Mouse (Mus musculus): ENCODE measurements around the gene Mag.
"Not testable (repeated sequence)": the region's sequence is repeated elsewhere in the genome, so short reads cannot be mapped to it uniquely, and the experiment has no call there.

The Mag gene

DNA sequence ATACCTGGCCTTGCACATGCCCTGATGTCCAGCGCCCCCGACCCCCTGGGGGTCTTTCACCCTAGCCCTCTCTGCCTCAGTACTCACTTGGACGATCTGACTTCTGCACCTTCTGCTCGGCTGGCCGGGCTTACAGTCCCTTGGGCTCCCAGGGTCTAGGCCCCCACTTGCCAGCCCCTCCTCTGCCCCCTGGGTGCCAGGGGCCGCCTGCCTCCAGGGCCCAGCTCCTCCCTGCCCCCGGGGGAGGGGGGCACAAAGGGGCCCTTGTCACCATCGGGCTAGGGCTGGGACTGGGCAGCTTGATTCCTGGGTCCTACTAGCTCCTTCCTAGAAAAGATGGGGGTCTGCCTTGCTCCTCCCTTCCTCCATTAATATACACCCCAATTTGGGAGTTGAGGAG is at the start of gene Mag:
Gene Mag (minus strand): TSS at position 142 of the 400 bp plus-strand sequence.
- no peak for DNase-seq (ENCODE audit: extremely low read depth, low read depth, low spot score)

DNA sequence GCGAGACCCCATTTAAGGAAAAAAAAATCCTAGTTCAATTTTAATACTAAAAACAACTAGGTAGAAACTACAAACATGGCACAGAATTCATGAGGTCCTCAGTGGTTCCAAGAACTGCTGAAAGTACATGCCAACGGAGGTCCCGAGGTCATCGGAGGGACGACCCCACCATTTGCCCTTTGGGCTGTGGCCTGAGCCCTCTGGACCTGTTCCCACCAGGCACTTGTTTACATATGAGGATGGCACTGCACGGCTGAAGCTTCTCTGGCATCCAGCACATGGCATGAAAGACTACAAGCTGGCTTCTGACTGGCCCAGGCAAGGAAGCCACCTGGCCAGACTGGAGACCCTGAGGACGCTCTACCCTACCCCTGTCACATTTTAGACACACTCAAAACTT is 49.7 kb upstream of the Mag start:
- DNase-seq (ENCODE audit: extremely low read depth, low read depth, low spot score), result no peak

DNA sequence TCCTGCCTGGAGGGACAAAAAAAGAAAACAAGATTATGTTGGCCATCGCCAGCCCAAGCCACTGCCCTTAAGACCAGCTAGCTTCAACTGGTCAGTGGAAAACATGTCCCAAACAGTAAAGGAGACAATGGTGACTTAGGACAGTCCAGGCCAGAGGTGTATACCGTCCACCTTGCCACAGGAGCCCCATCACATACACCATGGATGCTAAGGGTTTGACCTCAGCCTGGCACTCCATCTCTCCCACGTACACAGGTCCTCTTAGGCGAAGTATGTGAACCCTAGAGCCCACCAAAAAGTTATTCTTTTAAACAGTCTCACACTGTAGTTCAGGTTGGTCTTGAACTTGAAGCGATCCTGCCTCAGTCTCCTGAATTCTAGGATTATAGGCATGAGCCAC is 48.2 kb upstream of the Mag start:
- DNase-seq (ENCODE audit: extremely low read depth, low read depth, low spot score), result no peak

DNA sequence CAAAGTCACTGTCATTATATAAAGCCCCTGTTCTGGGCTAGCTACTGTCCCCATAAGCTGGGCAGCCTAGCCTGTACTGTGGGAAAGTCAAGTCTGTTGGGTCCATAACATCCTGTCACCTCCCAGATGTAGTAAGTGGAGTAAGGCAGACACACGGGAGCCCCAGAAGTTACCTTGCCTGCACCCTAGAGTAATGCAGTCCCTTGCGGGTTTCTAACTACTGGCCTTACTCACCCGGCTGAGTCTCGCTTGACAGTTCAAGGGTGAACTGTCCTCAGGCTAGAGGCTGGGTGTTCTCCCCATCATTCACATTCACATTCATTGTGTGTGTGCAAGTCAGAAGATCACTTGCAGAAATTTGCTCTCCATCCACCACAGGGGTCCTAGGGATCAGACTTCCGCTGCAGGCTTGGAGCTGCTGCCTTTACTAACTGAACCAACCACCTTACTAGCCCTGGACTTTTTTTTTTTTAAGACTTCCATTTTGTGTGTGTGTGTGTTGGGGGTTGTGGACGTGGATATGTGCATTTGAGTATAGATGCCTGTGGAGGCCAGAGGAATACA is 45.2 kb upstream of the Mag start:
- no peak for DNase-seq (ENCODE audit: extremely low read depth, low read depth, low spot score)

DNA sequence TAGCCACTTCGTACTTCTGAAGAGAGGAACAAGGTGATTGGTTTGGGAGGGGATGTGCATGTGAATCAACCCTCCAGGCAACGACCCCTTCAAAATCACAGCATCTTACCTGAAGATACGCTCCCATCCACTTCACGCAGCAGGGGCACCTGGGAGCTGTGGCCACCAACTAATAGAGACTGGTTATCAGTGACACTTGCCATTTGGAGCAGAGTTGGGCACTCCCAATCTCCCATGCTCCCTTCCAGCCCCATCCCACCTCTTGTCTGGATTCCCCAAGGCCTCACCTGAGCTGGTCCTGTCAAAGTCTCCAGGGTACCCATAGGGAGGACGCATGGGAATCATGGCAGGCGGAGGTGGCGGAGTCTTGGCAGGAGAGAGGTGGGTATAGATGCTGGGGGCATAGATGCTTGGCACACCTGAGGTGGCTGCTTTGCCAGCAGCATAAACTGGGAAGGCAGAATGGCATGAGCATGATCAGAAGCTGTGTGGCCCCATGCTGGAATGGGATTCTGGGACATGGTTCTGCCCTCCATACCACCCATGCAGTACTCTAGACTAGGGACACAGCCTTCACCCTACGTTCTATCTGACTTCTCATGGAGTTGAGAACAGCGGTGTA is 44.3 kb upstream of the Mag start:
- no peak for DNase-seq (ENCODE audit: extremely low read depth, low read depth, low spot score)

- DNase-seq (ENCODE audit: extremely low read depth, low read depth, low spot score), result no peak
Observed at GRCm38 (mm10) chr7:30958109-30958865, 43.6 kb upstream of the Mag start.

DNA sequence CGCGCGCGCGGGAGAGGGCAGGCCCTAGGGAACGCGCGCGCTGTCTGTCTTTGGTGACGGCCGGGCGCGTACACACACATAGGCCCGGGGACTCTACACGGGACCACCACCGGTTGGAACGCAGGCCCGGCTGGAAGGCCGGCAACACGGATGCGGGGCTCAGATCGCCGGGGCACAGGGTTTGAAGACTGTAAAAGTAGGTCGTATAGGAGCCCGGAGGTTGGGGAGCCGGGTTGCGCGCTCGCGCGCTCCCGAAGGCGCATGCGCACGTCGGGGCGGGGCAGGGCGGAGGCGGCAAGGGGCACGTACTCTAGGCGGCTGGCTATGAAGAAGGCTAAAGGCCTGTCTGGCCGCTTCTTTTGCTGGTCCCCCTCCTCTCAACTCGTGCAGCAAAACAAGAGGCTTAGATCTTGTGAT is 42.7 kb upstream of the Mag start:
- no peak for DNase-seq (ENCODE audit: extremely low read depth, low read depth, low spot score)

DNA sequence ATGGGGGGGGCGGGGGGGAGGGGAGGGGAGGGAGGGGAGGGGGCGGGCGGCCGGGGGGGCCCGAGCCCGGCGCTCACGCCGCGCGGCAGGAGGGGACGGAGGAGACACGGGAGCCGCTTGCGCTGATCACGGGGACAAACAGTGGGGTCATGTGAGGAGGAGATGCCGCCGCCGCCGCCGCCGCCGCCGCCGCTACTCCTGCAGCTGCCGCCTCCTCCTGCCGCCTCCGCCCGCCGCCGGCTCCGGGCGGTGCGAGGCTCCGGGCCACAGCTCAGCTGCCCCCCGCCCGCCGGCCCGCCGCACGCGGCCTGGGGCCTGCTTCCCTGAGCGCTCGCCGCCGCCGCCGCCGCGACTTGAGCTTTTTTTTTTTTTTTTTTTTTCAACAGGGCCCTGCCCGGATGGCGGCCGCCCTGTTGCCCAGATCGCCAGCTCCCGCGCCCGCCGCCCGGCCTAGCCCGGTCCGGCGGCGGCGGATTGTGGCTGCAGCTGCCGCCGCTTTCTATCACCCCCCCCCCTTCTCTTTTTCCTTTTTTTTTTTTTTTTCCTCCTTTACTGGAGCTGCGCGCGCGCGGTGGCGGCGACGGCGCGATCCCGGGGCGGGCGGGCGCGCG is 42.2 kb upstream of the Mag start, which contains the start of gene Usf2:
Gene Usf2 (minus strand): TSS at position 48 of the 611 bp plus-strand sequence.
- no peak for DNase-seq (ENCODE audit: extremely low read depth, low read depth, low spot score)

GRCm38 (mm10) chr7:30956357-30956751 is 41.7 kb upstream of the Mag start:
- DNase-seq (ENCODE audit: extremely low read depth, low read depth, low spot score), result no peak

- no peak for DNase-seq (ENCODE audit: extremely low read depth, low read depth, low spot score)
Observed at GRCm38 (mm10) chr7:30955584-30956356, 41.1 kb upstream of the Mag start.

- DNase-seq (ENCODE audit: extremely low read depth, low read depth, low spot score), result no peak
Observed at GRCm38 (mm10) chr7:30954971-30955520, 40.4 kb upstream of the Mag start.

DNA sequence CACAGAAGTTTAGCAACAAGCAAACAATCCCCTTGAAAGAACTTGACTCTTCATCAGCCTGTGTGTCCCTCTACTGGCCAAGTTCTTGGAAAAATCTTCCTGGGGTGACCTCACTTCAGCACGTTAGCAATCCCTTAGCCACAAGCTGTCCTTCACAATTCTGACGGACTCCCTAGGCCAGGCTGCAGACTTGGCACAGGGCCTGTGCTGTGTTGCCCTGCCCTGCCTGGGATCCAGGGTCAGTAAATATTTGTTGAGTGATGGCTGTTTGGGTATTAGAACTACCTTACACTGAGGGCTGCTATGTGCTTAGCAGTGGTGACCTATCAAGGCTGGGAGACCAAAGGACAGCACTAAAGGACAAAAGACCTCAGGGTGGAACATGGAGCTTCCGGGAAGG is 39.4 kb upstream of the Mag start:
- no peak for DNase-seq (ENCODE audit: extremely low read depth, low read depth, low spot score)

DNA sequence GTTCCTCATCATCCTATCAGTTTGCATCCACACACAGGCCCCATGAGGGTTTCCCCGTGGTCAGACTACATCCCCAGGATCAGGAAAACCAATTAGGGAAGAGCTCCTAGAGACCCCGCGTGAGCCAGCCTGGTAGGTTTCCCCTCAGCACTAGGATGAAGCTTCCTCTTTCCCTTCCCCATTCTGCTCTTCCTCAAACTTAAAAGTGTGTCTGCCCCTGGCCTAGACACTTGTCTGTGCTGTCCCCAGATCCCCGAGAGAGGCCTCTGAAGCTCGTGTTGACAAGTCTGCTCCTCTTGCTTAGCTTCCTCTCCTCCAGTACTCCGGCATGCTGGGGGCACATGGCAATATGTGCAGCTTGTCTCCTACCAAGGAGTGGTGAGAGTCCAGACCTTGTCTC is 38.8 kb upstream of the Mag start:
- DNase-seq (ENCODE audit: extremely low read depth, low read depth, low spot score), result no peak

DNA sequence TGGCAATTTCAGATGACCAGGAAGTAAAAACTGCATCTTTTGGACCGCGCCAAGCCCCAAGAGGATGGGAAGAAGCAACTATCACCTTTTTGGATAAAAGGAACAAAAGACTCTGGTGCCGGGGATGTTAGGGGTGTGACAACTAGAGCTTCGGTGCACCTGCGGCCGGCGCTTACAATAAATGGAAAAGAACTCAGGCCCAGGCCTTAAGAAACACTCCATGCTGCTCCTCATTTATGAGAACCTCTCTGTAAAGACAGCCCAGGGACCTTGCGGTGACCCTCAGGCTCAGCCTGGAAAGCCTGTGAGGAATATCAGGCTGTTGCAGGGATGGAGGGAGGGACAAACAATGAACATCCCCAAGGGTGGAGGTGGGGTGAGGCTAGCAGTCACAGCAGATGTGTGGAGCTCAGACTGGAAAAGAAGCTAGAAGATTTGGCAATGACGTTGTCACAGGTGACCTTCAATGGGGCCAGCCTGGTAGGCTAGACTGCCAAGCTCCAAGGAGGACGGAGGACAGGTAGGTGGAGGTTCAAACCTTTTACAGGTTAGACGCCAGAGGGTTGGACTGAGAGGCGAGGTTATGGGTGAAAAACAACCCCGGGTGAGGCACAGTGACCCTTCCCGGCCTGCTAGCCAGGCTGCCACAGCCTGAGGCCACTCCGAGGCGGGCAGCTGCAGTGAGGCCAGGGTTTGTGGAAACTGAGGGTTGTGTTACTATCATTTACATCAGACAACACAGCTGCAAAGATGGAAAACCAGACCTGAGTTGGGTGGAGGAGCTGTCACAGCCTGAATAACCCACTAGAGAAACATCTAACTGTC is 38.0 kb upstream of the Mag start:
- no peak for DNase-seq (ENCODE audit: extremely low read depth, low read depth, low spot score)

DNA sequence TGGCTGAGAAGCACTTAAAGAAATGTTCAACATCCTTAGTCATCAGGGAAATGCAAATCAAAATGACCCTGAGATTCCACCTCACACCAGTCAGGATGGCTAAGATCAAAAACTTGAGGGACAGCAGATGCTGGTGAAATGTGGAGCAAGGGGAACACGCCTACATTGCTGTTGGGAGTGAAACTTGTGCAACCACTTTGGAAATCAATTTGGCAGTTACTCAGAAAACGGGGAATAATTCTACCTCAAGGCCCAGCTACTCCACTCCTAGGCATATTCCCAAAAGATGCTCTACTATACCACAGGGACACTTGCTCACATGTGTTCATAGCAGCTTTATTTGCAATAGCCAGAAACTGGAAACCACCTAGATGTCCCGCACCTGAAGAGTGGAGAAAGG is 35.2 kb upstream of the Mag start:
- DNase-seq (ENCODE audit: extremely low read depth, low read depth, low spot score), result not testable (repeated sequence)

DNA sequence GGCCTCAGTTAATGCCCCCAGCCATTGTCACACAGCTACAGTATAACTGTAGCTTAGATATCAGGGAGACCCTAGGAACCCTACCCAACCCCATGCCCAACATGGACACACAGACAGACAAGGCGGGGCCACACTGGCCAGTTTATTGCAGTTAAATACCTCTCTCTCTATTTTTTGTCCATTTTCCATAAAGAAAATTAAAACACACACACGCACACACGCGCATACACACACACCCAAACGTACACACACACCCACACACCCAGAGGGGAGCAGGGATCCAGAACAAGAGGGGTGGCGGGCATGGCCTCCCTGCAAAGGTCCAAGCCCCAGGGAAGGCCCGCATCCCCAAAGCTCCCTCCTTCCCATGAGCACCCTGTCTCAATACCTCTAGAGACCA is 31.2 kb upstream of the Mag start:
- DNase-seq (ENCODE audit: extremely low read depth, low read depth, low spot score), result no peak

DNA sequence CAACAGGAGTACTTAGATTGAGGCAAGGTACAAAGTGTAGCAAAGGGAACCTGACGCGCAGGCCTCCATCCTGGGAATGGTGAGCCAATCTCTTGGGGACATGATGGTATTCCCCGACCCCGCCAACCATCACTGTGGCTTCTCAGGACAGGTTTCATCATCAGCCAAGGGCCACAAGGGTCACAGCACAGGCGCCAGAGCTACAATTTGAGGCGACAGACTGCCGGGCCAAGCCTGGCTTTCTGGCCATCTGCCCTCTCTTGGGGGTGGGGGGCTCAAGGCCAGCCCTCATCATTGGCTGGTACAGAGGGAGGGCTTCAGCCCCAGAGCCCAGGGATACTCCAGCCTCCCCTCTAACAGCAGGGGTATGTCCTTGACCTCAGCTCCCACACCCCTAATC is 30.8 kb upstream of the Mag start:
- not testable (repeated sequence) for DNase-seq (ENCODE audit: extremely low read depth, low read depth, low spot score)

DNA sequence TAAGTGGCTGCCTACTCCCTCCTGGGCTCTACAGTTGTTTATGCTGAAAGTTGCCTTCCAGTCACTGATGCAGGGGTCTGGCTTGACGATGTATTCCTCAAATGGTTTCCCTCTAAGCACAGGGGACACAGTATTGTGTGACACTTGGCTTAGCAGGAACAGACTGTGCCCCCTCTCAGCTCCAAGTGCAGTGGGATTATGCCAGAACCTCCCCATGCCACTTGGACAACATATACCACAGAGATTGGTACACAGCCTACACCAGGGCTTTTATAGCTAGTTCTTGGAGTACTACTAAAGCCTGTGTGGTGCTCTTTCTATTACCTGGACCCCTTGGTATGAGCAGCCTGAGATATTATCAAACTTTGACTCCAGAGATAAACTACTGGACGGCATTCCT is 30.0 kb upstream of the Mag start:
- not testable (repeated sequence) for DNase-seq (ENCODE audit: extremely low read depth, low read depth, low spot score)

DNA sequence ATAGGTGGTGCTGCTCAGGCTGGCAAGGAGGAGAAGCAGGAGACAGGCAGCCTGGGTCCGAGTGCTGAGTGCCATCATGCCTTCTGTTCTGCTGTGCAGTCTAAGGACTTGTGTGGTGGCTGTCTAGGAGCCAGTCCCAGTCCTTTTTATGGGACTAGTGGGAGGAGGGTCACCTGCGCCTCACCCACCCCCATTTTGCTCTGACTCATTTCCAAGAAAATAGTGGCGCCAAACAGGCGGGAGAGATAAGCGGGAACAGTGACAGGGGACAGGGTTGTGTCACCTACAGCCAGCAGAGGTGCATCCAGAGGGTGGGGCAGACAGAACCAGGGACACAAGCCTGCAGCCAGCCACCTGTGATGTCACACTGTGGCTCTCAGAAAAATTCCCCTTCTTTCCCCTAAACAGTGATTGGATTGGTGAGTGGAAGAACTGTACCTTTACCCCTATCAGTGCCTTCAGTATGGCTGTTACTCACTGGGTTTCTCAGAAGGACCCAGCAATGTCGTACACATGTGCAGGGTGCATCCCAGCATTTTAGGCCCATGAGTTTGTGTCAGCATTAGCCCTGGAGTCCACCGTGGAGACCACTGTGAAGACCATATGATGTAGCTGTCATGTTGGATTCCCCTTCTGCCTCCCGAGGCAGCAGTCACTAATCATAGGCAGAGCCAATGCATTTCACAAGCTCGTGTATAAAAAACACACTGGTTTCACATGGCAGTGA is 29.4 kb upstream of the Mag start, which contains the start of gene Hamp:
Gene Hamp (minus strand): TSS at position 124 of the 727 bp plus-strand sequence.
- DNase-seq (ENCODE audit: extremely low read depth, low read depth, low spot score), result no peak

Measured in fat pad, adult 2 months (tissue).